Mouse (Mus musculus) right cerebral cortex, postnatal 25 days (tissue): ENCODE measurements around the gene Clp1.

ENCODE experiments used
- DNase-seq: peaks from one replicate; pipeline ENCODE4 v3.0.0; 2022

The Clp1 gene

GRCm38 (mm10) chr2:84705295-84705694 is 21.9 kb downstream of the Clp1 start:
- DNase-seq = no peak

GRCm38 (mm10) chr2:84704329-84704728 is 22.8 kb downstream of the Clp1 start:
- no peak for DNase-seq

GRCm38 (mm10) chr2:84703497-84703896 is 23.7 kb downstream of the Clp1 start:
- no peak for DNase-seq

- DNase-seq = no peak
Measured at GRCm38 (mm10) chr2:84695007-84695695, 32.0 kb downstream of the Clp1 start.

GRCm38 (mm10) chr2:84690050-84690449 is 37.1 kb downstream of the Clp1 start:
- DNase-seq = no peak

- DNase-seq = no peak
Measured at GRCm38 (mm10) chr2:84688080-84688844, 38.9 kb downstream of the Clp1 start.

- no peak for DNase-seq
Measured at GRCm38 (mm10) chr2:84682605-84683183, 44.5 kb downstream of the Clp1 start.

GRCm38 (mm10) chr2:84679016-84679415 is 48.1 kb downstream of the Clp1 start, which contains the start of gene Tmx2:
TSS of gene Tmx2 (minus strand) at chr2:84679140.
- DNase-seq = no peak

- DNase-seq = peak; percentile 89
Measured at GRCm38 (mm10) chr2:84677968-84678880, 48.9 kb downstream of the Clp1 start, which contains the start of the genes Gm28635 and Med19. TSS of gene Gm28635 (minus strand) at chr2:84678041. TSS of gene Med19 (plus strand) at chr2:84678402.

- DNase-seq = no peak
Measured at GRCm38 (mm10) chr2:84677270-84677967, 49.7 kb downstream of the Clp1 start.
